ENCODE assay signal across 24 mouse cellular contexts in genomic region chr1:58475662-58476061, GRCm38 (mm10).
"Had no signal": no experiment of that assay in that cellular context is flagged by ENCODE, and none has a peak within 500 bp of the region (broad histone marks: within the 10 kb centered on the region; RNA-seq: fewer than 3 reads in every experiment).

No protein-coding gene starts in this region.

- H3K4me1 ChIP-seq: heart, embryonic 10.5 days; heart, embryonic 12.5 days; hindbrain, embryonic 10.5 days; hindbrain, embryonic 12.5 days; intestine, embryonic 15.5 days; limb, embryonic 13.5 days; limb, embryonic 15.5 days had no signal

- H3K27me3 ChIP-seq: heart, embryonic 12.5 days; hindbrain, embryonic 12.5 days; intestine, embryonic 15.5 days; limb, embryonic 13.5 days; limb, embryonic 15.5 days had no signal

- H3K9ac ChIP-seq: heart, embryonic 12.5 days; hindbrain, embryonic 12.5 days; hindbrain, embryonic 14.5 days; intestine, embryonic 15.5 days; limb, embryonic 13.5 days; limb, embryonic 15.5 days had no signal

- ATAC-seq: hindbrain, embryonic 16.5 days; inflammation-experienced regulatory T-cells, adult 6 months; intestine, embryonic 15.5 days; intestine, postnatal 0 days had no signal

- DNase-seq: gastrocnemius, adult 2 months; gastrocnemius, postnatal 10 days; gastrocnemius, postnatal 25 days; heart, adult 18-20 months; heart, postnatal 10 days; heart, postnatal 4 days; kidney, adult 18-20 months; kidney, adult 8-10 months; kidney, postnatal 10 days; kidney, postnatal 25 days; kidney, postnatal 4 days had no signal

- H3K4me2 ChIP-seq: heart, embryonic 12.5 days; hindbrain, embryonic 12.5 days; hindbrain, embryonic 14.5 days; intestine, embryonic 15.5 days; limb, embryonic 13.5 days; limb, embryonic 15.5 days had no signal

- H3K4me3 ChIP-seq: gastrocnemius, adult 2 months; heart, embryonic 10.5 days; heart, embryonic 12.5 days; hindbrain, embryonic 10.5 days; hindbrain, embryonic 12.5 days; intestine, embryonic 15.5 days; layer of hippocampus, adult 2 months; left cerebral cortex, adult 2 months; limb, embryonic 13.5 days; limb, embryonic 15.5 days had no signal

- H3K27ac ChIP-seq: gastrocnemius, adult 2 months; heart, embryonic 10.5 days; hindbrain, embryonic 10.5 days; hindbrain, embryonic 12.5 days; hindbrain, embryonic 14.5 days; intestine, embryonic 15.5 days; layer of hippocampus, adult 2 months; left cerebral cortex, adult 2 months; limb, embryonic 13.5 days; limb, embryonic 15.5 days had no signal

- H3K9me3 ChIP-seq: heart, embryonic 10.5 days; heart, embryonic 12.5 days; hindbrain, embryonic 10.5 days; hindbrain, embryonic 12.5 days; intestine, embryonic 15.5 days; limb, embryonic 13.5 days; limb, embryonic 15.5 days had no signal
